Mouse (Mus musculus): ENCODE results near the gene Tns4. TPM values are rescaled to one million over a fixed set of nuclear protein-coding genes. Genes with fewer than 3 reads are reported as not detected.

Gene Tns4
- total RNA-seq, 2 experiments from 2014 or later = 0.07 TPM; not detected in 1

DNA sequence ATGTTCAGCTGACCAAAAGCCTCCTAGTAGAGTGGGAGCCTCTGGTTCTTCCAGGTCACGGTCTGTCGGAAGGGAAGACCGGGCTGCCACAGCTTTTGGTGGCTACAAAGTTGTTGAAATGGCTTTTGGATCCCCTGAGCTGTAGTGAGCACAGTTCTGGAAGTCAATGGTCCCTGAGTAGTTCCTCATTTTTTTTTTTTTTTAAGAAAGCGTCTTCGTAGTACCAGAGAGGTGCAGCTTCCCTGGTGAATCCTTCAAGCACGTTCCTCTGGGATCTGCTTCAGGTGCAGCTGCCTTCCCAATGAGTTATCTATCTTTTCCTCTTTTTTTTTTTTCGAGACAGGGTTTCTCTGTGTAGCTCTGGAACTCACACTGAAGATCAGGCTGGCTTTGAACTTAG lies 4.6 kb upstream of the Tns4 start:
- no peak for DNase-seq (ENCODE audit: low spot score)

DNA sequence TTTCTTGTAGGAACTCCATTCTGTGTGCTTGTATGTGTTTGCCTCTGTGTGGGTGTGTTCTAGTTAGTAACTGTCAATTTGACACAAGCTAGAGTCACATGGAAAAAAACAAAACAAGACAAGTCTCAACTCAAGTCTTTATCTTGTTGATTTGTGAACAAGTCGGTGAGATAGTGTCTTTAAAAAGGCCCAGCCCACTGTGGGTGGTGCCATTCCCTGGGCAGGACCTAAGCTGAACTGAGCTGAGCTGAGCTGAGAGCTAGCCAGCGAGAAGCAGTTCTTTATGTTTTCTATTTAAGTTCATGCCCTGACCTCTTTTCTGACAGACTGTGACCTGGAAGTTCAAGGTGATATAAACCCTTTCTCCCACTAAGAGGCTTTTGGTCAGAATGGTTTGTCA lies 2.6 kb upstream of the Tns4 start:
- no peak for DNase-seq (ENCODE audit: low spot score)

DNA sequence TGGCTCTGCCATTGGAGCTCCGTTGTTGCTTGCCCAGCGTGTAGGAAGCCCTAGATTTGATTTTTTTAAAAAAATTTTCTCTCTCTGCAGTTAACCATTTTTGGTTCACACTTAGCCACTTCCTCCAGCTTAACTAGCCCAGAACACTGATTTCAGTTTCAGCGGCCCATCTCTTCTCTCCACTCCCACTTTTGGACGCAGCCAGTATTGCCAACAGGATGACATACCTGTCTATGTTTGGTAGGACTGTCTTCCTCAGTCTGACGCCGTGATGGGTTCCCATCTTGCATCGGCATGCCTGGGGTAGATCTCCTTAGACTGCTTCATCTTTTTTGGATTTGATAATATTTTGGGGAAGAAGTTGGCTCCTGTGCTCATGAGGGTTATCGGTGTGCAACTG lies 1.3 kb upstream of the Tns4 start:
- no peak for DNase-seq (ENCODE audit: low spot score)

DNA sequence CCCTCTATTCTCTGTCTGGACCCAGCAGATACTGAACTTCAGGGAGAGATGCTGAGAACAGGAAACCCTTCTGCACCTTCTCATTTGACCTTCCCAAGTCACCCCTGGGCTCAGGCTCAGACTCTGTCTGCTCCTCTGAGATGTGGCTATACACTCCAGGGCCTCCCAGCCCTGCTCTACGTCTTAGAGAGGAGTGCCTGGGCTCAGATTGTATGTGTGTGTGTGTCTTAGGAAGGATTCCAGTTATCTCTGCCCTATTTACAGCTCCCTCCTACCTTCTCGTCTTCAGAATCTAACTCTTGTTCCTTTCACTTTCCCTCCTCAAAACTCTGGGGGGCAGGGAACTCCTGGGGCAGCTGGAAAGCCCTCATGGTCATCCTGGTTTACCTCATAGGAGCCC lies 620 bp downstream of the Tns4 start:
- no peak for DNase-seq (ENCODE audit: low spot score)

DNA sequence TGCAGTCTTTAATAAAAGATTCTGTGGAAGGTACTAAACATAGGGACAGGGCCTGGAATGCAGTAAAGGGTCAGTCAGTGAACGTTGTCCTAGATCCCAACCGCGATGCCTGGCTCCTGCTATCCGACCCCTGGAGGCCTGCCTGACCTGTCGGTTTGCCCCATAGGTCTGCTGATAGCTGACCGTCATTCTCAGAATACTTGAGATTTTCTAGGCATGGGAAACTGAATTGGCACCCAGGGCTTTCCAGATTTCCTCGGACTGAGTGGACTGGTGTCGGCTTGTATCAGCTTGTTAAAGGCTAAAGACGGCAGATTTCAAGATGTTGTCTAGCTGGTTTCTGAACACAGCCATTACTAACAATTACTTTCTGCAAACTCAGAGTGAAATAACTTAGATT lies 4.7 kb downstream of the Tns4 start:
- no peak for DNase-seq (ENCODE audit: low spot score)

DNA sequence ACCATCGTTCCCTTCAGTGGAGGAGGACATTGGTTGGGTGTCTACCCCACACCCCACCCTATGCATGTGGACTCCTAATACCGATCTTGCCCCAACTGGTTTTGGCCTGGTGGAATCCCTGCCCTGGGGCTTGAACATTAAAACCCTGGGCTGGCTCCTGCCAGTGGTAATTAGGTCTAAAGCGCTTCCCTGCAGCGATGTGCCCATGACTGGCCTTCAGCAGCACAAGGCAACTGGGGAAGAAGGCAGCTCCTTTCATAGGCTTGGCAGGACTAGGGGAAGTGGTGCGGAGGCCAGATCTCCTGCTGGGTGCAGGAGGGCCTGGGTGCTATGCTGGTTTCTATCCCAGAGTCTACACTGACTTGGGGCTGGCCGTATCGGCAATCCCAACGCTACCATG lies 5.6 kb downstream of the Tns4 start:
- DNase-seq (ENCODE audit: low spot score) = no peak

DNA sequence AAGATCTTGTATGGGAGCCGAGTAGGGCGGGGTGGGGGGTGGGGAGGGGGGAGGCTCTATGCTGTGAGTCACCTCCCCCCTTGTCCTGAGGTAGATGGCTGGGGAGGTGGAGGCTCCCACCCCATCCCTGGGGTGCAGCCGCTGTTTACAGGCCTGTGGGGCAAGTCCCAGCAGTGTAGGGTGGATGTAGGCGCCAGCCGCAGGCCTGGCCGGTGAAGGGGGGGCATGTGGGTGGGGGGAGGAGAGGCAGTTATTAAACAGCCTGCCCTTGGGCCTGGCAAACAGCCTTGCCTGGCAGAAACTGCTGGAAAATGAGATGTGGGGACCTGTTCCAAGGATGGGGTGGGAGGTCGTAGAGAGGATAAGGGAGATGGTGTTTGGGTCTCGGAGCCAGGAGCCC lies 7.0 kb downstream of the Tns4 start:
- DNase-seq (ENCODE audit: low spot score) = no peak

DNA sequence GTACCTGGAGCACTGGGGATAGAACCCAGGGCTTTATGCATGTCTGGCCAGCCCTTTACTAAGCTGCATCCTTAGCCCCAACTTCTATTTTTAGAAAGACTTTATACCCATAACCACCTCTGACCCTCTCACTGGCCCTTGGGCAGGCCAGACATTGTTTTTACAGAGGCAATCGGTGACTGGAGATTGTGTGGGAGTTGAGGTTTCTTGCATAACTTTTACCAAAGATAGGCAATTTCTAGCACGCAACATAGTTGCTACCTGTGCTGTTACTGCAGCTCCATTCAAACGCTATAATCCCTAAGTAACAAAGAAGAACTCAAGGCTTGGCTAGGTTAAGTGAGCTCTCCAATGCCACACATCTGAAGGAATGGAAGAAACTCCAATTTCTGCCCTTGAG lies 7.5 kb downstream of the Tns4 start:
- no peak for DNase-seq (ENCODE audit: low spot score)

DNA sequence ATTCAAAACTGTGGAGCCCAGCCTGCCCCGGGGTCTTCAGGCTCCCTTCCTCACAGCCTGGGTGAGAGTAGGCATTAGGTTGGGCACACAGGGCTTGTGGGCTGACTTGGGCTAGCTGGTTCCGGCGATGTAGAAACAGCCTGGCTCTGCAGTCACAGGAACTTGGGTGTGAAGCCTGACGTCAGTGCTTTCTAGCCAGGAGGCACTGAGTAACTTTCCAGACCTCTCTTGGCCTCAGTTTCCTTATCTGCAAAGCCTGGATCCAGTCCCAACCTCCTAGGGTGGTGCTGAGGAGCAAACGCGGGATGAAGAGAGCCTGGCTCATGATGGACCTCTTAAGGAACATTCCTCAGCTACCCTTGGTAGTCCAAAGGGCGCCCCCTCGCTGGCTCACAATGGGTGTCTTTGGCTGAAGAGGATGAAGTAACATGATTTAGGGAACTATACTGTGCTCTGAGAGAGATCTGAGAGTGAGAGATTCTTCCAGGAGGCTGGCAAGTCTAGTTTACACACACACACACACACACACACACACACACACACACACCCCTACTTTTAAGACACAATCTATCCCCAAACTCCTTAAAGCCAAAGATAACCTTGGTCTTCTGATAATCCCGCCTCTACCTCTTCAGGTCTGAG lies 8.1 kb downstream of the Tns4 start:
- no peak for DNase-seq (ENCODE audit: low spot score)

DNA sequence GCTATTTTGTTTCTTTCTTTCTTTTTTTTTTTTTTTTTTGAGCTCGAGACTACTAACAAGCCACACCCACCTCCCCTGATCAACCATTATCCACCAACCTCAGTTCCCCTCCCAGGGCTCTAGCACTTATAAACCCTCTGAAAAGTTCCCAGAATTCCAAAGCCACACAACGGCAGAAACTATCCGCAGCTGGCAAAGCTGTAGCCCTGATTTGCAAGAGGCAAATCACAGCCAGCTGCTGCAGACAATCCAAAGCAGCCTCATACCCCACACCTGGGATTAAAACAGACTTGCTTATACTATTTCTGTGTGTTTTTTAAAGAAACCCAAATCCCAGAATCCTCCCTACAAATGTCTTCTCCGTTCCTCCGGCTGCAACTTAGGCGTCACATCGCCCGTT lies 11.2 kb downstream of the Tns4 start:
- DNase-seq (ENCODE audit: low spot score) = no peak

DNA sequence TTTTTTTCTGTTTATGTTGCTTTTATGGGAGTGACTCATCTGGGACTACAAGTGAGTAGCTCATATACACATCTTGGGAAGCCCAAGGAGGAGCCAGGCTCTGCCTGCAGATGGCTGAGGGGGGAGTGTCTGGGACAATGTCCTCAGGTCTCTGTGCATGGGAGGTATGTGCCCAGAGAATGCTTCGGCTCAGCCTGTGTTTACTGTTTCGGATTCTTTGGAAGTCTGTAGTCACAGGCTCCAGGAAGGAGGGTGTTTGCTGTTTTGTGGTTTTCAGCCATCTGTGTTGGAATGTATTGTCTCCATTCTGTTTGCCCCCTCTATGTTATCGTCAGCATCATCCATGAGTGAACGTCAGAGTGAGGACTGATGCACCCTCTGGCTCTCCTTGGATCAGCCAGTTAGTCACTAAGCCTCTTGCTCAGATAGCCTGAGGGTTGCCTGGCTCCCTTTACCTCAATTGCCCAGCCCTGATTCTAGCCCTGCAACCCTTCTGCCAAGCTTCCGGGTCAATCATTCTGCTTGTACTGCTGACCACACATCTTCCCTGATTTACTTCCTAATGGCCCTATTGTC lies 12.3 kb downstream of the Tns4 start:
- no peak for DNase-seq (ENCODE audit: low spot score)

DNA sequence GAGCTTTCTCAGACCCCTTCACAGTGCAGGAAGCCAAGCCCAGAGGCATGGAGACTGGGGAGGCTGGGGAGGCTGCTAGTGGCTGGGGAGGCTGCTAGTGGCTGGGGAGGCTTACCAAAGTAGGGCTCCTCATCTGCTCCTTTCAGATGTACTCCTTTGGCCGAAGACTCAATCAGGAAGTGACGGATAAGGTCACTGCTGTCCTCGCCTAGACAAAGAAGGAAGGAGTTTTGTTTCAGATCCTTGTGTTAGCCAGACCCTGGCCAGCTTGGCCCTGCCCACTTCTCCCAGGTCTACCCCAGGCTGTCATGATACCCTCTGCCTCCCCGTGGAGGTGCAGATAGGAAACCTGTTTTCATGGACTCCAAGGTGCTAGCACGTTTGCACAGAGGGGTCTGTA lies 15.3 kb downstream of the Tns4 start:
- no peak for DNase-seq (ENCODE audit: low spot score)

DNA sequence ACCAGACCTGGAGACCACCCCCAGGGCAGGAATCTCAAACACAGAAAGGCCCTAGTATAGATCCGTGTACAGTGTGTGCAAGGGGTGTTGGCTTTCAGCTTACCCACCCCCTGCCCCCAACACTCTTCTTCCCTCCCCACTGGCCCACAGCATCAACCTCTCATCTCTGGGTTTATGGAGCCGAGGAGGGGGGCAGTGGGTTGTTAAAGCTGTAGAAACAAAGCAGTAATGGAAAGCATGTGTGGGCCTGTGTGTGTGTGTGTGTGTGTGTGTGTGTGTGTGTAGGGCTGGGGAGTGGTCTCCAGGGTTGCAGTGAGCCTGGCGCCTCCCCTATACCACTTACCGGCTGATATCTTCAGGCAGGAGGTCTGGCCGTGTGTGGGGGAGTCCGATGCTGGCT lies 17.2 kb downstream of the Tns4 start:
- DNase-seq (ENCODE audit: low spot score) = no peak

DNA sequence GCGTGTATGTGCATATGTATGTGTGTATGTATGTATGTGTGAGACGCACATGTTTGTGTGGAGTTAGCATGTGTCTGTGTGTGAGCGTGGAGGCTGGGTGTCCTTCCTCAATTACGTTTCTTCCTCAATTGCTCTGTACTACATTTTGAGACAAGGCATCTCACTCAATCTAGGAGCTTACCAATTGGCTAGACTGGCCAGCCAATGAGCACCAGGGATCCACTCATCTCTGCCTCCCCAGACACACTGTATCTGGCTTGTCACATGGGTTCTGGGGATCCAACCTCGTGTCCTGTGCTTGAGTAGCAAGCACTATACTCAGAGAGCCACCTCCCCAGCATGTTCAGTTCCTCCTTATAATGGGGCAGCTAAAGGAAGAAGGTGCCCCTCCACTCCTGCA lies 20.7 kb downstream of the Tns4 start:
- no peak for DNase-seq (ENCODE audit: low spot score)

DNA sequence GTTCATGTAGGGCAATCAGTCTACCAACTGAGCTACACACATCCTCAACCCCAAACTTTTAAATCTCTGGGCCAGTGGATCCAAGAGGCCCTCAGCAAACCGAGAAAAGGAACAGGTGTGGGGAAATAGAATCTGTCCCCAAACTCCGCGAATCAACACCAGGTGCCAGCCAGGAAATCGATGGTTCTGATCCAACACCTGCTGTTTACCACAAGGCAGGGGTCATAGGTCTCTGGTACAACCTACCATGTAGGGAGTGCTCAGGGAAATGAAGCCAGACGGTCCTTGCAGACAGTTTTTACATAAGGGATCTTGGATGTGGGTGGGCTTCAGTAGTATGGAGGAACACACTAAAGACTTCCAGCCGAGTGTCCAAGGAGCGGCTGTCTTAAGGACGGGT lies 21.5 kb downstream of the Tns4 start:
- no peak for DNase-seq (ENCODE audit: low spot score)

DNA sequence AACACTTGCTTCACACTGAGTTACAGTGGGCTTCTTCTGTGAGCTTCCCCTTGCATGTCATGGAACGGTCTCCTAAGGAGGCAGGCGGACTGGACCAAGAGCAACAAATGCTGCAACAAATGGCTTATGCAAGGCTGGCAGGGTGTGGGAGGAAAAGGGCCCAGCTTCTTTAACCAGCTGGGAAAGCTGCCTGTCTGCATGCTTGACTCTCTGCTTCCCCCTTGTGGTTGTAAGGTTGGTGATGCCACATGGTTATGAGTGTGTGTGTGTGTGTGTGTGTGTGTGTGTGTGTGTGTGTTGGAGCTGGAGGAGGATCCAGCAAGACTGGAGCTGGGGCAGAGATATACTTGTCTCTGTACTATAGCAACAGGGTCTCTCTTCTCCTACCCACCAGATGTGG lies 23.1 kb downstream of the Tns4 start:
- peak; percentile 90 for DNase-seq (ENCODE audit: low spot score)

DNA sequence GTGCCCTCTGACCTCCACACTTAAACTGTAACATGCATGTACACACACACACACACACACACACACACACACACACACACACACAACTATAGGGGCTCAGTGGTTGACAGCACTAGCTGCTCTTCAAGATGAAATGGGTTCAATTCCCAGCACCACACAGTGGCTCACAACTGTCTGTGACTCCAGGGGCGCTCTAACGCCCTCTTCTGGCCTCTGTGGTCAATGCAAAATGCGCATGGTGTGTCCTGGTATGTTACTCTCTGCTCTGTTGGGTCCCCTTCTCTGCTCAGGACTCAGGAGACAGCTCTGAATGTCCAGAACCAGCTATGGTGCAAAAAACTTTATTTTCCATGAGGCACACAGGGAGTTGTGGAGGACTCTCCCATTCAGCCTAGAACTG lies 23.8 kb downstream of the Tns4 start:
- DNase-seq (ENCODE audit: low spot score) = no peak

DNA sequence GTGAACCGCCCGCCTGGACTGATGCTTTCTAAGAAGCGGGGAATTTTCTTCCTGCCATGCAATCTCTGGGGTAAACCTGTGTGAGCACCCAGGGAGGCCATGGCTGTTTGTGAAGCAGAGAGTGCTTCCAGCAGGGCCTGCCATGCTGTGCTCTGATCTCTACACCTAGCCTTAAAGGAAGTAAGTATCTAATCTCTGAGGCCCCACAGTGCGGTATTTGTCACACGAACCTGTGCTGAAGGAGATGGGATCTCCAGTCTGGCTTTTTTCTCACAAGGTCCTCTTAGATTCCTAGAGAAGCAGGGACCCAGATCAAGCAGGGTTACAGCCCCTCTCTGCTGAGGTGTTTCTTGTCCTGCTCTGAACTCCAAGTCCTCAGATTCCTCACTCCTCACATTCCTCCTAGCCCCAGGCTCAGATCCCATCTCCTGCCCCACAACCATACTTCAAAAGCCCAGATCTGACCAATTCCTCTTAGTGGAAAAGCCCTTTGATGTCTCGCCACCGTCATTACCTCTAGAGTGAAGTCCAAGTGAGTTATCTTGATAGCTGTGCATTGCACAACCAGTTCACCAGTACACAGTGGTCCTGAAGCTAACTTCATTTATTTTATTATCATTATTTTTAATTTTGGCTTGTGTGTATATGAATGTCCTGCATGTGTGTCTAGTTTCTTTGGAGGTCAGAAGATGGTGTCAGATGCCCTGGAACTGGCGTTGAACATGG lies 25.5 kb downstream of the Tns4 start:
- DNase-seq (ENCODE audit: low spot score) = no peak

DNA sequence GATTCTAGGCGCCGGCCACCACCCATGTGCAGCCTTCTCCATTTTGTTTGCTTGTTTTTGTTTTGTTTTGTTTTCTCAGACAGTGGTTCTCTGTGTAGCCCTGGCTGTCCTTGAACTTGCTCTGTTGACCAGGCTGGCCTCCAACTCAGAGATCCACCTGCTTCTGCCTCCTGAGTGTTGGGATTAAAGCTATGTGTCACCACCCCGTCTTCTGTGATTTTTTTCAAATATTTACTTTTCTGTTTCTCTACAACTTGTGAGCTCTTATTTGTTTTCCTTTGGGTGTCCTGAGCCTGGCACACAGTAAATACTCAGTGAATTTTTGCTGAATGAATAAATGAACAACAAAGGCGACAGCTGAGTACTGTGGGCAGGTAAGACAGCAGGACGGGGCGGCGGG lies 26.4 kb downstream of the Tns4 start:
- DNase-seq (ENCODE audit: low spot score) = no peak

DNA sequence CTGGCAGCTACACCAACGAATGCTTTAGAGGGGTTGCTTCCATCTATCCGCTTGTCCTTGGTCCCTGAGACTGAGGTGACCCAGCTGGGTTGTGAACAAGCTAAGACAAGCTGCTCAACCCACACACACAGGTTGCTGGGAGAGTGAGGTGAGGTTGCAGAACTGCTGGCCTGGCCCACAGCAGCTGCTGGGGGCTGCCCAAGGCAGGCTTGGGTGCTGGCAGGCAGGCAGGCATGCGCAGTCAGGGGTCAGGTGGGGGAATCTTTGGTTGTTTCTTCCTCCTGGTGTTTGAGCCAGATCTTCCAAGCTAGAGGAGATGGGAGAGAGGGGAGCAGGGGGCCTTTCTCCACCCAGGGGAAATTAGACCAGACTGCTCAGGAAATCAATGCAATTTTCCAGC lies 28.7 kb downstream of the Tns4 start:
- no peak for DNase-seq (ENCODE audit: low spot score)

DNA sequence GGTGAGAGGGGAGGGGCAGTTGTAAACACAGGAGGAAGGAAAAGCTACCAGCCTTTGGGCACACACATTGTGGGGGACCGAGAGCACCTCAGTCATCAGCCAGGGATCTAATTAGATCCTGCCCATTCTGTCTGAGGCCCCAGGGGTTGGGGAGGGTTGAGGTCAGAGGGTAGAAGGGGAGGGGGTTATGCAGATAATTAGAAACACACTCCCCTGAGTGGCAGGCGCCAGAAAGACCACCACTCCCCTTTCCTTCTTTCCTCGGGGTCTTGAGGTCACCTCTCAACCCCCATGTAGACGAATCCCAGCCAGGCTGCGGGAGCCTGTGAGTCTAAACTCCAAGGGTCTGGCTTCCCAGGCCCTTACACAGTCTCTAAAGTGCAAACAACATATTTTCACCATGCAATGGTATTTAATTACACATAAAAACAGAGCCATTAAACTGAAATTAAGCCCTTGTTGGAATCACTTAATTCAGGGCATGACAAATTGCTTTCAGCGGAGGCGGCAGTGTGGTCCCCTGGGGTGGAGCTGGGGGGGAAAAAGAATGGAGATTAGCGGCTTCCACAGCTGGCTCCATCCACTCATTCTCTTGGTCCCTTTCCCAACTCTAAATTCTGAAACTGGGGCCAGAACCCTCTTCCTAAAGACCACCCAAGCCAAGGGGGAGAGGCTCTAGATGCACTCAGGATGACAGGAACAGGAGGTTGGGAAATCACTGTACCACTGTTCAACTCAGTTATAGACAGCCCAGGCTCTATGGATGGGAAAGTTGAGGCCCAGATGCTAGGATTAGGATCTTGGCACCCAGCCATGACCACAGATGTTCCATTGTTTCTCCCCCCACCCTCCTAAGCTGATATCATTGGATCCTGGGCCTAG lies 33.3 kb downstream of the Tns4 start:
- peak; percentile 53 for DNase-seq (ENCODE audit: low spot score)

DNA sequence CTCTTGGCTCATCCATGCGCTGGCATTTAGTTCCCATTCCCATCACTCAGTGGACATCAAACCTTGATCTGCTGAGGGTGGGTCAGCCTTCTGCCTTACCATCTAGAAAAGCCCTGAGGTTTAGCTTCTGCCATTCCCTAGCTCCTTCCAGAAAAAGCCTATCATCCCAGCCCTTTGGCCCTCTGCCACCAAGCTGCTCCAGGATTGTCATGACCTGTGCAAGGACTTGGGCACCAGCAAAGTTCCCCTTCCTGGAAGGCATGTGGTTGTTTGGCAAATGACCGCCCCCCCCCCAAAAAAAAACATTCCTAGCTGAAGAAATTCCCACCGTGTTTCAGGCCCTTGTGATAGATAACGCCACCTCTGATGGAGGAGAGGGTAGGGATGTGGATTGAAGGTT lies 34.0 kb downstream of the Tns4 start:
- no peak for DNase-seq (ENCODE audit: low spot score)

All from gastrocnemius, adult 18-20 months (tissue).